Mouse (Mus musculus) midbrain, embryonic 10.5 days (tissue): ENCODE results near the gene Tyk2. TPM values are rescaled to one million over a fixed set of nuclear protein-coding genes. Genes with fewer than 3 reads are reported as not detected.

Source experiments
- DNase-seq: peaks from one replicate; pipeline ENCODE4 v3.0.0-alpha.2; 2017; ENCODE audit warnings: low spot score
- H3K27ac ChIP-seq: fragments of 300-500 bp; sonication (generic); replicated peaks from 2 replicates; pipeline ENCODE4 v1.5.1; 2016; ENCODE audit warnings: mild to moderate bottlenecking
- H3K27me3 ChIP-seq: fragments of 300-500 bp; sonication (generic); 2 replicates; pipeline ENCODE4 v1.6.1; 2016; ENCODE audit warnings: low read depth, mild to moderate bottlenecking; ENCODE audit not compliant: poor library complexity, severe bottlenecking
- H3K36me3 ChIP-seq: fragments of 300-500 bp; sonication (generic); 2 replicates; pipeline ENCODE4 v1.6.1; 2016; ENCODE audit warnings: mild to moderate bottlenecking, moderate library complexity
- H3K4me1 ChIP-seq: fragments of 300-500 bp; sonication (generic); 2 replicates; pipeline ENCODE4 v1.6.1; 2016
- H3K4me3 ChIP-seq: fragments of 300-500 bp; sonication (generic); 2 replicates; pipeline ENCODE4 v1.5.1; 2016; ENCODE audit warnings: mild to moderate bottlenecking, moderate library complexity
- H3K9me3 ChIP-seq: fragments of 300-500 bp; sonication (generic); replicated peaks from 2 replicates; pipeline ENCODE4 v1.6.1; 2016; ENCODE audit warnings: mild to moderate bottlenecking
- WGBS: fragments of 180-500 bp; shearing (Covaris S2); methylation state at CpG from one replicate; pipeline ENCODE4 v1.1.7; 2016; 5-methylcytosine and 5-hydroxymethylcytosine counted together
- microRNA-seq: library from miRNA; unstranded; fragments of <30 nt; microRNA quantifications from one replicate; pipeline ENCODE4, GENCODE M21; 2017
- polyA plus RNA-seq: library from polyadenylated mRNA; unstranded; fragments of >200 nt; fragmentation: Nextera tagmentation; extraction: Ambion mirVana; gene quantifications from 2 replicates; pipeline ENCODE4 v1.2.1, GENCODE M21; 2016

Gene Tyk2
- polyA plus RNA-seq, 1 experiment from 2014 or later, result 13.6 TPM

DNA sequence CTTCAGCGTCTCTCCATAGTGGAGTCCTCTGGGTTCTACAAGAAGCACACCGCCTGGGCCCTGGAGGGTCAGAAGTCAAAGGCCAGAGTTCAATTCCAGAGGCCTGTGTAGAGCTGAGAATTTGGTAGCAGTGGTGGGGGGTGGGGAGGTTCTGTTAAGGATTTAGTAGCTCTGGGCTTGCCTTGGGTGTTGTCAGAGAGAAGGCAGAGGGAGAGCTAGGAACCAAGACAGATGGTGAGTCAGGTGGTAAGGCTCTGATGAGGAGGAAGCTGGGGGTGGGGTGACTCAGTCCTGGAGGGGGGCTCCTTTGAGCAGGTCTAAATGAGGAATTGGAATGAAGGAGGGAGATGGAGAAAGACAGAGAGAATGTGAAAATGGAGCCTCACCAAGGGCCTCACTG lies 68.1 kb downstream of the Tyk2 start:
- H3K27me3 ChIP-seq, result no peaks in the 10 kb centered on the region
- 95% methylated on average over 2 of the region's 2 CpGs for WGBS
- DNase-seq, result no peak
- no peak overlapping the region for H3K4me3 ChIP-seq
- H3K27ac ChIP-seq, result no peak overlapping the region
- H3K36me3 ChIP-seq, result peaks cover 52% of the 10 kb centered on the region
- no peaks in the 10 kb centered on the region for H3K9me3 ChIP-seq
- H3K4me1 ChIP-seq, result peaks cover 4% of the 10 kb centered on the region; the same call in 1 of the 2 replicates

Small RNA genes within 50 kb of the gene (microRNA-seq; reads per million reads assigned to microRNA genes)
- gene Mir7082, result 1.5 reads per million

Other genes with a start within 250 kb of the Tyk2 start
- gene Ppan, start 243.1 kb downstream of the Tyk2 start, polyA plus RNA-seq, result 78.4 and 97.2 TPM in 2 replicates
- gene Eif3g, start 232.6 kb downstream of the Tyk2 start, polyA plus RNA-seq, result 398 and 429 TPM in 2 replicates
- 141 and 145 TPM in 2 replicates for gene Dnmt1, start 171.4 kb downstream of the Tyk2 start, polyA plus RNA-seq
- gene S1pr2, start 154.5 kb downstream of the Tyk2 start, polyA plus RNA-seq, result 19.1 and 22.1 TPM in 2 replicates
- gene Mrpl4, start 128.5 kb downstream of the Tyk2 start, polyA plus RNA-seq, result 141 and 143 TPM in 2 replicates
- gene Icam1, start 115.3 kb downstream of the Tyk2 start, polyA plus RNA-seq, result 4.5 and 4.9 TPM in 2 replicates
- 5.6 and 5.9 TPM in 2 replicates for gene Icam4, start 101.9 kb downstream of the Tyk2 start, polyA plus RNA-seq
- gene Icam5, start 99.2 kb downstream of the Tyk2 start, polyA plus RNA-seq, result 0.05 TPM in 1 of 2 replicates, not detected in the other
- gene Zglp1, start 64.2 kb downstream of the Tyk2 start, polyA plus RNA-seq, result 0.91 and 1.2 TPM in 2 replicates
- gene Gm49373, start 58.1 kb downstream of the Tyk2 start, polyA plus RNA-seq, result 1.0 and 1.3 TPM in 2 replicates
- gene Fdx1l, start 57.6 kb downstream of the Tyk2 start, polyA plus RNA-seq, result 57.1 and 66.7 TPM in 2 replicates
- gene Gm38431, start 39.2 kb downstream of the Tyk2 start, polyA plus RNA-seq, result 3.4 and 3.9 TPM in 2 replicates
- 95.4 and 102 TPM in 2 replicates for gene Raver1, start 39.2 kb downstream of the Tyk2 start, polyA plus RNA-seq
- 351 and 367 TPM in 2 replicates for gene Cdc37, start 18.7 kb upstream of the Tyk2 start, polyA plus RNA-seq
- gene Pde4a, start 34.5 kb upstream of the Tyk2 start, polyA plus RNA-seq, result 3.8 and 5.0 TPM in 2 replicates
- 47.1 and 50.8 TPM in 2 replicates for gene Keap1, start 108.1 kb upstream of the Tyk2 start, polyA plus RNA-seq
- gene S1pr5, start 117.2 kb upstream of the Tyk2 start, polyA plus RNA-seq, result 0.10 and 0.11 TPM in 2 replicates
- gene Atg4d, start 134.1 kb upstream of the Tyk2 start, polyA plus RNA-seq, result 48.6 and 49.9 TPM in 2 replicates
- 16.2 and 21.0 TPM in 2 replicates for gene Kri1, start 156.7 kb upstream of the Tyk2 start, polyA plus RNA-seq
- gene Cdkn2d, start 160.2 kb upstream of the Tyk2 start, polyA plus RNA-seq, result 51.4 and 61.3 TPM in 2 replicates
- 1.1 and 2.9 TPM in 2 replicates for gene Ap1m2, start 181.1 kb upstream of the Tyk2 start, polyA plus RNA-seq
- gene Slc44a2, start 189.5 kb upstream of the Tyk2 start, polyA plus RNA-seq, result 65.8 and 72.2 TPM in 2 replicates
- 295 and 321 TPM in 2 replicates for gene Ilf3, start 236.6 kb upstream of the Tyk2 start, polyA plus RNA-seq